Mouse (Mus musculus) thymus, adult 2 months (tissue): ENCODE data around the gene Bora.

Source experiments
- CTCF ChIP-seq: fragments of 200-500 bp; IDR thresholded peaks from 2 replicates; pipeline ENCODE4 v1.5.1; 2012; ENCODE audit warnings: mild to moderate bottlenecking, control low read depth, low read length, moderate library complexity, borderline replicate concordance; ENCODE audit not compliant: control insufficient read depth, poor library complexity, insufficient read depth; ENCODE audit errors: extremely low read depth
- POLR2A ChIP-seq: fragments of 200-500 bp; IDR thresholded peaks from 2 replicates; pipeline ENCODE4 v1.6.1; 2012; ENCODE audit warnings: mild to moderate bottlenecking, low read length, control low read depth, moderate library complexity; ENCODE audit not compliant: control insufficient read depth, poor library complexity, insufficient read depth; ENCODE audit errors: extremely low read depth

DNA sequence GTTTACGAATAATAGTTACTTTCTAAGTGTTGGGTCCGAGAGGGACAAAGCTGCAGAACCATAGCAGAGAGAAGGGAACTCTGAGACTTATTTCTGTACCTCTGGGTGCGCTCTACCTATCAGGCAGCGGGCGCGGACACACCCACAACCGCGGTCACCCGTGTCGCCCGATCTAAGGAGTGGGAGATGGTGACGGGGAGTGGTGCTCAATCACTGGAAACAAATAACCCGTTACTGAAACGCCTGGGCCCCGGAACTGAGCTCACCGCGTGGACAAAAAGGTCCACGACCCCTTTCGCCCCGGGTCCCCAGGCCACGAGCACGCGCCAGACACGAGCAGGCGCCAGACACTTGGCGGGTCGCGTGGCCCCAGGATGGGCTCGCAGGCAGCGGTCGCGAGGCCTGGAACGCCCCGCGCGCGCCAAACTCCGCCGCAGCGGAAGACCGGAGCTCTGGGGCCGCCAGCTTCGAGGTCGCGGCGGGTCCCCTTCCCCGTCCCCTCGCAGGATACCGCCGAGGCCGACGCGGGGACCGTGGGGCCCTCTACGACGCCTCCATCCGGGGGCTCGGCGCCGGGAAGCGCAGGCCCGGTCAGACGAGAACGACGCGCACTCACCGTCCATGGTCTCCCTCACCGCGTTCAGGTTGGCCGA is 518 bp upstream of the Bora start:
- TF ChIP-seq POLR2A (no peak), CTCF (no peak)
